Mouse (Mus musculus) erythroblast, embryonic 14.5 days (primary cell): Measurements from ENCODE around the gene Smok3c.

Source experiments
- GATA1 ChIP-seq: IDR thresholded peaks from 2 replicates; pipeline ENCODE4 v1.6.1; 2012; ENCODE audit warnings: low read length, inconsistent platforms, mixed read lengths
- TAL1 ChIP-seq: IDR thresholded peaks from 3 replicates; pipeline ENCODE4 v1.6.1; 2012; ENCODE audit warnings: low read length, inconsistent platforms, mixed read lengths

- TF ChIP-seq GATA1, result no peak
- no peak for TF ChIP-seq TAL1
These were observed 36.0 kb upstream of the Smok3c start for GRCm38 (mm10) chr5:138016997-138017396.
